Mouse (Mus musculus) thymus, postnatal 10 days (tissue): ENCODE data around the gene Gm20532.
A peak's percentile ranks its signal among the peaks of the same experiment; 100 is the strongest.

Source experiments
- DNase-seq, 2 experiments: peaks; one replicate each; pipeline ENCODE4 v3.0.0; 2021; ENCODE audit warnings: low spot score in 2 of 2

The Gm20532 gene

DNA sequence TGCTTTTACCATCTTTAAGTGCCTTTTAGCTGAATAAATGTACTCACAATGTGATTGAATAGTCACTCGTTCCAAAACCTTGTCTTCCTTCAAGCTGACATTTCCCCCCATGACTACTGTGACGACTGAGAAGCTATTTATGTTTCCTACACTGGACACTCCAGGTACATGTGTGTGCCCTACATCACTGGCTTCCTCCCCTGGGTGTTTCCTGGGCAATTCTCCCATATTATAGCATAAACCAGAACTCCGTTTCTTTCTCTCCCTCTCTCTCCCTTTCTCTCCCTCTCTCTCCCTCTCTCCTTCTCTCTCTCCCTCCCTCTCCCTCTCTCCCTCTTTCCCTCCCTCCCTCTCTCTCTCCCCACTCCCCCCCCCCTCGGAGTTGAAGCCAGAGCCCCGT, 12.6 kb upstream of the Gm20532 start:
- no peak for DNase-seq

GRCm38 (mm10) chr2:26574862-26575261, 11.6 kb upstream of the Gm20532 start:
- DNase-seq: no peak

DNA sequence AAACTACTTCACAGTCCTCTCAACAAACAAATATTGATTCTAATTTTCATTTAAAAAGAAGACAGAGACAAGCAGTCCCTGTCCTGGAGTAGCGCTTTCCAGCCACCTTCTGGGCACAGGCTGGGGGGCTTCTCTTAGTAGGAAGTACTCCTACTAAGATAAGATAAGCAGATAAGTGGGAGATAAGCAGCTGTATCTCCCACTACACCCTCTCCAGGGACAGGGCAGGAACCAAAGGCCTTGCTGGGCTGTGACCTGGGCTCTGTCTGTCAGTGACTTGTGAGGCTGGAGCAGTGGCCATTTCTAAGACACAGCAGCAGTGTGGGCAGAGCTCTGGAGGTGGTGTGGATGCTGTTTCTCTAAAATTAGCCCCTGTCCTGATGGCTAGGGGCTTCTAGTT, 11.1 kb upstream of the Gm20532 start:
- DNase-seq: no peak

GRCm38 (mm10) chr2:26575865-26576264, 10.6 kb upstream of the Gm20532 start:
- no peak for DNase-seq

DNA sequence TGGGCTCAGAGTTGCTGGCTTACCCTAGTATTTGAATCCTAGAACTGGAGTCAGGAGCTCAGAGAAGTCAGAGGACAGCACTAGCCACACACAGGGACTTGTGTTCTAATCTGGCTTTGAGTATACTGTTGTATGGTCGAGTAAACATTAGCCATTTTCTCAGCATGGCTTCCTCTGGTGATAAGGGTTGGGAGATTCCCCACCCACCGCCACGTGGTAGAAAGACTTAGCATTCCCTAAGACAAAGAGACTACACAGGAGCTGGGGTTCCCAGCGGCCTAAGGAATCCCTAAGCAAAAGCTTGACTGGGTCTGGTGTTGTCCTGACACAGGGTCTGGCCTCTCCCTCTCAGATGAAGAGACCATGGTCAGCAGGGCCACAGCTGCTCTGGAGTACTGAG, 10.0 kb upstream of the Gm20532 start:
- no peak for DNase-seq

- DNase-seq: no peak
These were observed 8.1 kb upstream of the Gm20532 start for GRCm38 (mm10) chr2:26578369-26578768.

DNA sequence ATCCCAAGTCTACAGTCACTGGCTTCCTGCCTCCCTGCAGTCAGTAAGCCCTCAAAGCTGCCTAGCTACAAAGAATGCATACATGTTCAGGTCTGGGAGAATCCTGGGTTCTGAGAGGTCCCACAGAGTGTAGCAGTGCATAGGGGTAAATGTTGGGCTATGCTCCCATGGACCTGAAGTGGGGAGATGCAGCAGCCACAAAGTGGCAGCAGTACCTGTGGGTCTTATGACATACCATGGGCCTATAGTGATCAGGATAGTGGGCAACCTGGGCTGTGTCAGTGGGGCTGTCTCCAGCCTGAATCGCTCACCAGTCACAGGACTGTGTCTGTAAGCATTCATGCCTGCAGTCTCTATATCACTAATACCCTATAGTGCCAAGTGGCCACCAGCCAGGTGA, 6.7 kb upstream of the Gm20532 start, which contains the start of gene Egfl7:
Egfl7 (plus strand) TSS at position 301 of the 400 bp plus-strand sequence.
- no peak for DNase-seq

GRCm38 (mm10) chr2:26580751-26581150, 5.7 kb upstream of the Gm20532 start:
- DNase-seq: no peak

DNA sequence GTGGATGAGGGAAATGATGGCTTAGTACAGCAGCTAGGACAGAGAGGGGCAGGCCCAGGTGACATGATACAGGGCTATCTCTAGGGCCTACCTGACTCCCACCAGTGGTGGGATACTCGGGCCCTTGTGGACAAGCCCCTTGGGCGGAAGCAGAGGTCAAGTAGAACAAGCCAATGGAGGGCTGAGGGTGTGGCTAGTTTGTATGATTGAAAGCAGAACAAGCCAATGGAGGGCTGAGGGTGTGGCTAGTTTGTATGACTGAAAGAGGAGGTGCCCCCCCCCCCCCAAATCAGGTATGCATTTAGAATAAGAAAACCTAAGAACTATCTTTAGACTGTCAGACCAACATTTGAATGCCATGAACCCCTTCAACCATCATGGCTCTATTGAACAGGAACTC, 4.2 kb upstream of the Gm20532 start:
- DNase-seq: no peak

DNA sequence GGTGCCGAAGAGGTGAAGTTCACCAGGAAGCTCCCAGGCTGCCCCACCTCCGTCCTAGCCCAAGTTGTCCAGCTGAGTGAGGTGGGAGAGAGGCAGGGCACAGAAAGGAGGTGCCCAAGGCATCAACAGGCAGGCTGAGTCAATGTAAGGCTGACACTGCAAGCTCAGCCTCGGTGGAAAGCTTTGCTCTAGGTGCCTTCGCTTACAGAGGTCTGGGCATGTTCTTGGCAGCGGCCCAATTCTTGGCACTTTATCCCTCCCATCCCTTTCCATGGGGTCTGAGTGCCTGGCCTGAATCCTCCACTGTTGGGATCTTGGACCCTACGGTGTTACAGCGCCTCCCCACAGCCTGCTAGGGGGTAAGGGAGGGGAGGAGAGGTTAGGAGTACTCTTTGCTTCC, 3.7 kb upstream of the Gm20532 start:
- no peak for DNase-seq

- DNase-seq: no peak
These were observed 2.8 kb upstream of the Gm20532 start for GRCm38 (mm10) chr2:26583640-26584039.

GRCm38 (mm10) chr2:26585713-26586112, 726 bp upstream of the Gm20532 start:
- DNase-seq: no peak

- DNase-seq: peak; percentile 16 to 38
These were observed 586 bp downstream of the Gm20532 start for GRCm38 (mm10) chr2:26587044-26587405.

DNA sequence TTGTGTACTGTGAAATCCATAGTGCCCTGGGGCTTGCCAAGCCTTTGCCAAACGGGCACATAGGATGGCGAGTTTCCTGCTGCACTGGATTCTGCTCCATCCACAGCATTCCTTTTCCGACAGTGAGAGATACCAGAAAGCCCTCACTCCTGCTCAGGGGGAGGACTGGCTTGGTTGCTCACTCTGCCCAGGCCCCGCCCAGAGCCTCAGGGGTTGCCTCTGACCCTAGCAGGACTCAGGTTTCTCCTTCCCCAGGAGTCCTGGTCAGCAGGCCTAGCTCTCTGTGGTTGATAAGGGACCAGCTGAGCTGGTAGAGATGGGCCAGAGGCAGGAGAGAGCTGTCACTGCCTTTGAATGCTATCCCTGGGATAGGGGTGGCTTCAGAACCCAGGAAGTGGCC, 2.1 kb downstream of the Gm20532 start:
- DNase-seq: no peak

GRCm38 (mm10) chr2:26589284-26589683, 2.8 kb downstream of the Gm20532 start:
- no peak for DNase-seq

GRCm38 (mm10) chr2:26590282-26590681, 3.8 kb downstream of the Gm20532 start:
- no peak for DNase-seq

GRCm38 (mm10) chr2:26590962-26591361, 4.5 kb downstream of the Gm20532 start:
- no peak for DNase-seq

- DNase-seq: no peak
These were observed 5.0 kb downstream of the Gm20532 start for GRCm38 (mm10) chr2:26591416-26591815.

GRCm38 (mm10) chr2:26593211-26594021, 7.0 kb downstream of the Gm20532 start:
- DNase-seq: no peak

DNA sequence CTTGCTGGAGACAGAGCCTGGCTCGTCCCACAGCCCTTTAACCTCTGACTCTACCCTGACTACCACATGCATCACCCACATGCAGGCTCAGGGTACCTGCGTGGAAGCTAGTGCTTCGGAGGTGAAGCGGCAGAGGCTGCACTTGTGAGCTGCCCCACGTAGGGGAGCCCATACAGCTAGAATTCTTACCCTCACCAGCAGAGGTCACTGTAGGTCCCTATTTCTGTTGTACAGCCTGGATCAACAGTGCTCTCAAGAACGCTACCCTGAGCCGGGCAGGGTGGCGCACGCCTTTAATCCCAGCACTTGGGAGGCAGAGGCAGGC, 7.5 kb downstream of the Gm20532 start:
- peak; percentile 57 to 77 for DNase-seq

GRCm38 (mm10) chr2:26594461-26594933, 8.1 kb downstream of the Gm20532 start:
- DNase-seq: no peak

DNA sequence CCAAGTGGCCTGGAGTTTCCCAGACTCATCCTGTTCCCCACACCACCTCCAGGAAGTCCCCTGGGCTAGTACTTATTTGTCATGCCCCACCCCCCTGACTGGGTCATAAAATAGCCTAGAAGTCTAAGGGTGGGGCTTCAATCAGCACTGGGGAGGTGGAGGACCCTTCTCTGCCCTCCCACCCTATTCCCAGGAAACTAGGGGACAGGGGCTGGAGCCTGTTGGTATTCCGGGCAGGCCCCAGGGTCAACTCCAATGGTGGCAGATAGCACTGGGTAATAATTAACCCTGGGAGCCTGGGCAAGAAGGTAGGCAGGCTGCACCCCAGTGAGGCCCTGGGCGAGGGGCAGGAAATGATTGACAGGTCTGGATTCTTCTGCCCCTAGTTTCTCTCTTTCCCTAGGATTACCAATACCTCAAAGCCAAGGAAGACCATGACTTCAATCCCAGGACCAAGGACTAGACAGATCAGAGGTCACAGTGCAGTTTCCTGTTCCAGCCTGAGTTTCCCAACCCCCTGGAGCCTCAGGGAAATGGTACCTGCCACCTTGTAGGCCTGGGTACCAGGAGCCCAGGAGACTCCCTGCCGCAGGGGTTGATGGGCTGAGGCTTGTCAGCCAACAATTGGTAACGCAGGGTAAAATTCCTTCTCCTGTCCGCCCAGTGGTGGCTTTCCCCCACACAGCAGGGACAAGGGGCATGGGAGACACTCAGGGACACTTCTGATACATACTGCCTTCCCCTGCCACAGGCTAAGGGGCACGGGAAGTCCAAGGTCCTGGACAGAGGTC, 8.7 kb downstream of the Gm20532 start:
- DNase-seq: no peak
